Mouse (Mus musculus) midbrain, embryonic 10.5 days (tissue): Measurements from ENCODE around the gene Adra2c. TPM values are rescaled to one million over a fixed set of nuclear protein-coding genes. Genes with fewer than 3 reads are reported as not detected.

ENCODE experiments used
- DNase-seq: peaks from one replicate; pipeline ENCODE4 v3.0.0-alpha.2; 2017; ENCODE audit warnings: low spot score
- H3K27ac ChIP-seq: fragments of 300-500 bp; sonication (generic); replicated peaks from 2 replicates; pipeline ENCODE4 v1.5.1; 2016; ENCODE audit warnings: mild to moderate bottlenecking
- H3K27me3 ChIP-seq: fragments of 300-500 bp; sonication (generic); 2 replicates; pipeline ENCODE4 v1.6.1; 2016; ENCODE audit warnings: low read depth, mild to moderate bottlenecking; ENCODE audit not compliant: poor library complexity, severe bottlenecking
- H3K36me3 ChIP-seq: fragments of 300-500 bp; sonication (generic); 2 replicates; pipeline ENCODE4 v1.6.1; 2016; ENCODE audit warnings: mild to moderate bottlenecking, moderate library complexity
- H3K4me1 ChIP-seq: fragments of 300-500 bp; sonication (generic); 2 replicates; pipeline ENCODE4 v1.6.1; 2016
- H3K4me3 ChIP-seq: fragments of 300-500 bp; sonication (generic); 2 replicates; pipeline ENCODE4 v1.5.1; 2016; ENCODE audit warnings: mild to moderate bottlenecking, moderate library complexity
- H3K9me3 ChIP-seq: fragments of 300-500 bp; sonication (generic); replicated peaks from 2 replicates; pipeline ENCODE4 v1.6.1; 2016; ENCODE audit warnings: mild to moderate bottlenecking
- WGBS: fragments of 180-500 bp; shearing (Covaris S2); methylation state at CpG from one replicate; pipeline ENCODE4 v1.1.7; 2016; 5-methylcytosine and 5-hydroxymethylcytosine counted together
- polyA plus RNA-seq: library from polyadenylated mRNA; unstranded; fragments of >200 nt; fragmentation: Nextera tagmentation; extraction: Ambion mirVana; gene quantifications from 2 replicates; pipeline ENCODE4 v1.2.1, GENCODE M21; 2016

Gene Adra2c
- polyA plus RNA-seq, 1 experiment from 2014 or later, result not detected

DNA sequence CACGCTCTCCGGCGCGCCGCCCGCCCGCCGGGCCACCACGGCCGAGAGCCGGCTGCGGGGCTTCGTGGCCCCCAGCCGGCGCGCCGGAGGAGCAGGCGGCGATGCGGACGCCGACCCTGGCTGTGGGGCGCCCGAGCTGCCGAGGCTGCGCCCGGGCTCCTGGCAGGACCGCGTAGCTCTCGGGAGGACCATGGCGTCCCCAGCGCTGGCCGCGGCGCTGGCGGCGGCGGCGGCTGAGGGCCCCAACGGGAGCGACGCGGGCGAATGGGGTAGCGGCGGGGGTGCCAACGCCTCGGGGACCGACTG, 1.5 kb downstream of the Adra2c start:
- under 1% methylated on average over 48 of the region's 49 CpGs for WGBS
- peaks cover 27% of the 10 kb centered on the region for H3K4me1 ChIP-seq
- no peaks in the 10 kb centered on the region for H3K36me3 ChIP-seq
- no peaks in the 10 kb centered on the region for H3K9me3 ChIP-seq
- peak overlapping the region; percentile 62 for H3K4me3 ChIP-seq
- 0 out of 2 replicates have a peak overlapping the region, but pooled peaks have one; percentile 23 for H3K27ac ChIP-seq
- peaks cover 90% of the 10 kb centered on the region for H3K27me3 ChIP-seq
- peak; percentile 41 for DNase-seq

DNA sequence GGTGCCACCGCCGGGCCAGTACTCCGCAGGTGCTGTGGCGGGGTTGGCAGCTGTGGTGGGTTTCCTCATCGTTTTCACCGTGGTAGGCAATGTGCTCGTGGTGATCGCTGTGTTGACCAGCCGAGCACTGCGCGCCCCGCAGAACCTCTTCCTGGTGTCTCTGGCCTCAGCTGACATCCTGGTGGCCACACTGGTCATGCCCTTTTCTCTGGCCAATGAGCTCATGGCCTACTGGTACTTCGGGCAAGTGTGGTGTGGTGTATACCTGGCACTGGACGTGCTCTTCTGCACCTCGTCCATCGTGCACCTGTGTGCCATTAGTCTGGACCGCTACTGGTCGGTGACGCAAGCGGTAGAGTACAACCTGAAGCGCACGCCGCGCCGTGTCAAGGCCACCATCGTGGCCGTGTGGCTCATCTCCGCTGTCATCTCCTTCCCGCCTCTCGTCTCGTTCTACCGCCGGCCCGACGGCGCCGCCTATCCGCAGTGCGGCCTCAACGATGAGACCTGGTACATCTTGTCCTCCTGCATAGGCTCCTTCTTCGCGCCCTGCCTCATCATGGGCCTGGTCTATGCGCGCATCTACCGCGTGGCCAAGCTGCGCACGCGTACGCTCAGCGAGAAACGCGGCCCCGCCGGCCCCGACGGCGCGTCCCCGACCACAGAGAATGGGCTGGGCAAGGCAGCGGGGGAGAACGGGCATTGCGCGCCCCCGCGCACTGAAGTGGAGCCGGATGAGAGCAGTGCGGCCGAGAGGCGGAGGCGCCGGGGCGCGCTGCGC, 2.1 kb downstream of the Adra2c start:
- no peaks in the 10 kb centered on the region for H3K9me3 ChIP-seq
- no peak overlapping the region for H3K27ac ChIP-seq
- DNase-seq, result peak; percentile 49
- WGBS, result 6% methylated on average over 74 of the region's 75 CpGs
- H3K4me1 ChIP-seq, result peaks cover 28% of the 10 kb centered on the region
- H3K4me3 ChIP-seq, result peak overlapping the region; percentile 62
- H3K27me3 ChIP-seq, result peaks cover 94% of the 10 kb centered on the region
- H3K36me3 ChIP-seq, result no peaks in the 10 kb centered on the region

DNA sequence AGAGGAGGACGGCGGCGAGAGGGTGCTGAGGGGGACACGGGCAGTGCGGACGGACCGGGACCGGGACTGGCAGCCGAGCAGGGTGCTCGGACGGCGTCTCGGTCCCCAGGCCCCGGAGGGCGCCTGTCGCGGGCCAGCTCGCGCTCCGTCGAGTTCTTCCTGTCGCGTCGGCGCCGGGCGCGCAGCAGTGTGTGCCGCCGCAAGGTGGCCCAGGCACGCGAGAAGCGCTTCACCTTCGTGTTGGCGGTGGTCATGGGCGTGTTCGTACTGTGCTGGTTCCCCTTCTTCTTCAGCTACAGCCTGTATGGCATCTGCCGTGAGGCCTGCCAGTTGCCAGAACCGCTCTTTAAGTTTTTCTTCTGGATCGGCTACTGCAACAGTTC, 2.7 kb downstream of the Adra2c start:
- Histone ChIP-seq H3K4me1 (peaks cover 30% of the 10 kb centered on the region), H3K36me3 (no peaks in the 10 kb centered on the region), H3K9me3 (no peaks in the 10 kb centered on the region), H3K27me3 (peaks cover 94% of the 10 kb centered on the region), H3K27ac (no peak overlapping the region), H3K4me3 (peak overlapping the region; percentile 62)
- peak; percentile 22 for DNase-seq
- 5% methylated on average over 39 of the region's 40 CpGs for WGBS

DNA sequence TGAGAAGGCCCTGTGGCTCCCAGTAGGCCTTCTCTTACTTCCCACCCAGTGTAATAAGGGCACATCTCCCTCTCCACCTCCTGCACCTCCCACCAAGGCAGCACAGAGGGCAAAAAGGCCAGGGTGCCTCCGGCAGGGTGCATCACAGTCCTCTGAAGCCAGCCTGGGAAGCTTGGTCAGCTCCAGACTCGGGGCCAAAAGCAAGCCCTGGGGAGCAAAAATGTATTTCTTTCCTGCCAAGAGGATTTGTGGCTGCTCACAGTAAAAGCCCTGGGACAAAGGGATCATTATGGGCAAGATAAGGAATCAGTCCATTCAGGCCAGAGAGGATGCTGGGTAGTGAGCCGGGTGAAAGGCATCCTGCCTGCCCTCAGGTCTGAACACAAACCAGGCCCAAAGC, 7.2 kb downstream of the Adra2c start:
- DNase-seq, result no peak
- H3K9me3 ChIP-seq, result no peaks in the 10 kb centered on the region
- no peaks in the 10 kb centered on the region for H3K36me3 ChIP-seq
- peaks cover 52% of the 10 kb centered on the region for H3K27me3 ChIP-seq
- WGBS, result 61% methylated on average over 3 of the region's 3 CpGs
- H3K4me3 ChIP-seq, result no peak overlapping the region
- no peak overlapping the region for H3K27ac ChIP-seq
- peaks cover 10% of the 10 kb centered on the region for H3K4me1 ChIP-seq

DNA sequence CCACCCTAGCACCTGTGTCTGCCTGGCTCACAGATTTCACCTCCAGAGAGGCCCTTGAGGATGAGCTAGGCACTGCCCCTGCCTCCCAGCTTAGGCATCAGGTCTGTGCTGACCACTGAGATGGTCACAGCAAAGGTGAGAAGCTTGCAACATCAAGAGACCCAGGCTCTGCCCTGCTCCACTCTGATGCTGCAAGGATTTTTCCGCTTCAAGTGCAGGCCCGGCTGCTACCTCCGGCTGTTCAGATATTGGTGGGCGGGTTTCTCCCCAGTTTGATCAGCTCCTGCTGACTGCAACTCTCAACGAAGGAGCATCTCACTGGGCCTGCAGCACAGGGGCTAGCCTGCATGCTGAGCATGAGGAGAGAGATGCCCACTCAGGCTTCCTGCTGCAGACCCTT, 8.1 kb downstream of the Adra2c start:
- 77% methylated on average over 5 of the region's 5 CpGs for WGBS
- H3K9me3 ChIP-seq, result no peaks in the 10 kb centered on the region
- peaks cover 3% of the 10 kb centered on the region for H3K4me1 ChIP-seq
- peaks cover 43% of the 10 kb centered on the region for H3K27me3 ChIP-seq
- no peak overlapping the region for H3K4me3 ChIP-seq
- no peak overlapping the region for H3K27ac ChIP-seq
- no peak for DNase-seq
- H3K36me3 ChIP-seq, result no peaks in the 10 kb centered on the region

DNA sequence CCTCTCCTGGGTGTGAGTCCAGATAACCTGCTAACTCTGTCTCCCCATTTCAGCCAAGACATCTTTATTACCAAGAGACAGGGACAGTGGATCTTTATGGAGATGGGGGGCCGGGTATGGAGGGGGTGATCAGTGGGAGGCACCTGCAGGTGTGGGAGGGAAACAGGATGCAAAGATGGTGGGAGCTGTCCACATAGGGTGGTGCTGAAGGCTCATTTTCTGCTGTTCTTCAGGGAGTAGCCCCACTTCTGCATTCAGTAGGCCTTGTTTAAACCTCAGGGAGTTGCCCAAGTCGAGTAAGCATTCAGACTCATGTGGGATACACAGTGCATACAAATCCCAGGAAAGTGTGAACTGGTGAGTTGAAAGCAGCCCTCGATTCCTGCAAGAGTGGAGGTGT, 21.5 kb downstream of the Adra2c start:
- no peaks in the 10 kb centered on the region for H3K9me3 ChIP-seq
- H3K4me3 ChIP-seq, result no peak overlapping the region
- WGBS, result 22% methylated on average over 3 of the region's 3 CpGs
- no peaks in the 10 kb centered on the region for H3K4me1 ChIP-seq
- H3K36me3 ChIP-seq, result no peaks in the 10 kb centered on the region
- no peak overlapping the region for H3K27ac ChIP-seq
- no peaks in the 10 kb centered on the region for H3K27me3 ChIP-seq
- DNase-seq, result peak; percentile 31

DNA sequence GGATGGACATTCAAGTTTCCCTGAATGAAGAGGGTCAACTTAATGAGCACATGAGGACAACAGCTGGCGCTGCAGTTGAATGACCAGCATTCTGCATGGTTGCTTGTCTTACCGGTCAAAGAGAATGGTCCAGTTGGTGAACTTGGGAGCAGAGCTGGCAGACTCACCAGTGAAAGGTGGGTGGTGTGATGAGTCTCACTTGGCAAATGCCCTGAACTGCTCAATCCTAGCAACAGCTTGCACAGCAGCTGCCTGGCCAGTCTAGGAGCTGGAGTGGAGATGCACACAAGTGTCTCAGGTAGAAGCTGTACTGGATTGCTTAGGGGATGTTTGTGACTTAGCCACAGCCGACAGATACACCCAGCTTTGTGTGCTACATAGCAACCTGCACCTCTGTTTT, 26.1 kb downstream of the Adra2c start:
- no peak overlapping the region for H3K4me3 ChIP-seq
- H3K9me3 ChIP-seq, result no peaks in the 10 kb centered on the region
- 85% methylated on average over 3 of the region's 3 CpGs for WGBS
- H3K27me3 ChIP-seq, result no peaks in the 10 kb centered on the region
- no peak overlapping the region for H3K27ac ChIP-seq
- H3K36me3 ChIP-seq, result no peaks in the 10 kb centered on the region
- H3K4me1 ChIP-seq, result 0 out of 2 replicates have a peak, but pooled peaks cover 4% of the 10 kb centered on the region
- no peak for DNase-seq

DNA sequence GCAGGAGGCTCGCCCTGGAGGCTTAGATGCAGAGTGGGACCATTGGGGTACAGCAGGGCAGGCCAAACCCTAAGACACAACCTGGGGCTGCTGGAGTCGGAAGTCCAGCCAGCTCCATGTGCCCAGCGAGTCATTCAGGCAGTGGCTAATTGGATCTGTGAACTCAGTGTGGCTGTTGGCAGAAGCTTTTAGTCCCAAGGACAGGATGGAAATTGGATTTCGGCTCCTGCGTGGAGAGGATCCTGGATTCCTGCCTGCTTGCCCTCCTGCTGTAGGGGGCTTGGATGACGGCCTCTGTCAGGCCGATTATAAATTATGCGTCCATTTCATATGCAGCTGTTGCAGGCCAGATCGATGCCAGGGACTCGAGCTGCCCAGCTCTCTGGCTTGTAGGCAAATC, 27.2 kb downstream of the Adra2c start:
- Histone ChIP-seq H3K4me1 (peaks cover 14% of the 10 kb centered on the region), H3K4me3 (no peak overlapping the region), H3K9me3 (no peaks in the 10 kb centered on the region), H3K36me3 (no peaks in the 10 kb centered on the region), H3K27me3 (no peaks in the 10 kb centered on the region), H3K27ac (no peak overlapping the region)
- 76% methylated on average over 10 of the region's 10 CpGs for WGBS
- no peak for DNase-seq

DNA sequence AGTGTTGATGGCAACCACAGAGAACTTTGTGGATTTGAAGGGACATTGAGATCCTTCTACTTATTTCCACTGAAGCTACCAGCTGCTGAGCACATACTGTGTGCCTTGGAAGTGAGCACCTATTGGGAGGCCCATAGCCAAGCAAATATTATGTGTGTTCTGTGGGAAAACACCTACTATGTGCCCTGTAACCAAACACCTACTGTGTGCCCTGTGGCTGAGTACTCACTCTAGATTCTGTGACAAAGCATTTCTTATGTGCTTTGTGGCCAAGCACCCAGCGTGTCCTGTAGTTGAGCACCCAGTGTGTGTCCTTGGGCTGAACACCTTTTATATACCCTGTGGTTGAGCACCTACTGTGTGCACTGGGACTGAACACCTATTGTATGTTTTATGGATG, 28.6 kb downstream of the Adra2c start:
- DNase-seq, result no peak
- 89% methylated on average over 1 of the region's 1 CpGs for WGBS
- H3K4me3 ChIP-seq, result no peak overlapping the region
- H3K27me3 ChIP-seq, result peaks cover 12% of the 10 kb centered on the region
- H3K36me3 ChIP-seq, result no peaks in the 10 kb centered on the region
- peaks cover 16% of the 10 kb centered on the region for H3K4me1 ChIP-seq
- no peaks in the 10 kb centered on the region for H3K9me3 ChIP-seq
- no peak overlapping the region for H3K27ac ChIP-seq

DNA sequence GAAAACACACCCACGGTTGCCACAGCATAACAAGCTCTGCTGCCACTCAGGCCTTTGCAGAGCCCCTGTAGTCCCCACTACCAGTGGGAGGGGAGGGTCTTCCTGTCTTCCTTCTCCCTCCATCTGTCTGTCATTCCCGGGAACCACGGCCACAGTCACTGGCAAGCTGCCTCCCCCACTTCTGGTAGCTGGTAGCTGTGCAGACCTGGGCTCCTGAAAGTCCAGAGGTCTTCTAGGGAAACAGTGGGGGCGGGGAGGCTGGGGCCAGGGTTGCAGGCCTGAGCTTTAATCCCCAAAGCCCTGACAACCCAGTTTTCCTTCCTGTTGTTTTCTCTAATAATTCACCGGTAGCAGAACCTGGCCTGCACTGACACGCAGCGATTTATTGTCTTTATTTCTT, 31.7 kb downstream of the Adra2c start:
- Histone ChIP-seq H3K27me3 (peaks cover 35% of the 10 kb centered on the region), H3K27ac (0 out of 2 replicates have a peak overlapping the region, but pooled peaks have one; percentile 0), H3K4me1 (peaks cover 38% of the 10 kb centered on the region), H3K36me3 (no peaks in the 10 kb centered on the region), H3K4me3 (no peak overlapping the region), H3K9me3 (no peaks in the 10 kb centered on the region)
- WGBS, result 50% methylated on average over 7 of the region's 7 CpGs
- DNase-seq, result no peak

DNA sequence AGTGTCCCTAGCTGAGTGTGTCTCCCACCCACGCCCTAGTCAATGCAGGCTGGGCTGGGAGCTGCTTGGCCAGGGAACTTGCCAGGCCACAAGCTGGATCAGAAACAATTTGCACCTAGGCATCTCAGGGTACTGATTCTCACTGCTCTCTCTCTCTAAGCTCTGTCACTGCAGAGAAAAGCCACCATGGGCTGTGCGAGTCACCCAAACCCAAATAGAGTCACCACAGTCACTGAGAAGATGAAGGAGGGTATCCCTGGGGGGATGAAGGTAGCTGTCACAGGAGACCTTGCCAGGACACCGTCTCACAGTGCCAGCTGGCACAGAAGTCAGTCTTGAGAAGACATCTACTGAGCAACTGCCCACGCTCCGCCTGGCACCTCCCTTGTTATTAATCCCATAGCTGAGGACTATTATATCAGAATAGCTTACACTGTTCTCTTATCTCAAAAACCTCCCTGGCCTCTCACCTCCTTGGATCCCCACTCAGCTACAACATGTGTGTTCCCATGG, 33.7 kb downstream of the Adra2c start:
- Histone ChIP-seq H3K9me3 (no peaks in the 10 kb centered on the region), H3K4me1 (peaks cover 35% of the 10 kb centered on the region), H3K36me3 (no peaks in the 10 kb centered on the region), H3K4me3 (no peak overlapping the region), H3K27ac (no peak overlapping the region), H3K27me3 (peaks cover 47% of the 10 kb centered on the region)
- 92% methylated on average over 5 of the region's 5 CpGs for WGBS
- no peak for DNase-seq

DNA sequence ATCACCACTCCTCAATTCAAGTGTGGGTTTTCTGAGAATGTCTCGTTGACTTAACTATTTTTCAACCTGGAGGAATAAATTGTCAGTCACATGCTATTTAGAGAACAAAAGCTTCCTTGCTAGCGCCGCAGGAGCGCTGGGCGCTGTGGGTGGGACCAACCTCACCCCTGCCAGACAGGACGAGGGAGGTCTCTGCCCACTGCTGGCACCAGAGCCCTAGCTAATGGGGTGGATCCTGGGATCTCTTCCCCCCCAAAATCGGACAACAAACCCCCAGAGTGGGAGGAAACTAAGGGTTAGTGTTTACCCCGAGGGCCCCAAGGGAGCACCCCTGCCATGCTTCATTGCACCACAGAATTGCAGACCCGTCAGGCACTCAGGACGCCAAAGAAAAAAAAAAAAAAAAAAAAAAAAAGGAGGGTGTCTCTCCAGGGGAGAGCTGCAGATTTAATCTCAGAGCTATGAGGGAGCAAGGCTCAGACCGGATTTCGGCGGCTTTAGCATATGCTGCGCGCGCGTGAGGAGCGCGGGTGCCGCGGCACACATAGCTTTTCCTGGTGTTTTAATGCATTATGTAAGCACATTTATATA, 35.2 kb downstream of the Adra2c start:
- peak overlapping the region; percentile 45 for H3K4me3 ChIP-seq
- no peak overlapping the region; the same call in 1 of the 2 replicates for H3K27ac ChIP-seq
- H3K9me3 ChIP-seq, result no peaks in the 10 kb centered on the region
- no peaks in the 10 kb centered on the region for H3K36me3 ChIP-seq
- peaks cover 35% of the 10 kb centered on the region for H3K4me1 ChIP-seq
- H3K27me3 ChIP-seq, result peaks cover 47% of the 10 kb centered on the region
- WGBS, result 1% methylated on average over 21 of the region's 21 CpGs
- peak; percentile 22 for DNase-seq
